Mouse (Mus musculus): ENCODE data around the gene Asb13.

Asb13 gene

DNA sequence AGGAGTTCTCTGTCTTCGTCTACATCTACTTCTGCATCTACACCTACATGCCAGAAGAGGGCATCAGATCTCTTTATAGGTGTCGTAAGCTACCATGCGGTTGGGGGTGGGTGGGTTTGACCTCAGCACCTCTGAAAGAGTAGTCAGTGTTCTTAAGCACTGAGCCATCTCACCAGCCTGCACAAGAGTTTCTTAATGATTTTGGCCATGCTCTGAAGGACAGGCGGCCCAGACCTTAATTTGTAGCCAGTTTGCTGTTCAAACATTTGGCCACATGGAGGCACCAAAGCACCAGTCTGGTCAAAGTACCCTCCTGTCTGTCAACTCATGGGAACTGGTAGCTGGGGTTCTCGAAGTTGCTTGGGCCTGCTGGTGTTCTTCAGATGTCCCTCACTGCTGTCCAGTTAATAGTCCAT, 31.5 kb downstream of the Asb13 start:
- in situ Hi-C loops (cut with MseI, MboI) = loop anchor here (5.0 kb wide), 2 partner anchors 232 to 337 kb away; no protein-coding TSS in a partner anchor

DNA sequence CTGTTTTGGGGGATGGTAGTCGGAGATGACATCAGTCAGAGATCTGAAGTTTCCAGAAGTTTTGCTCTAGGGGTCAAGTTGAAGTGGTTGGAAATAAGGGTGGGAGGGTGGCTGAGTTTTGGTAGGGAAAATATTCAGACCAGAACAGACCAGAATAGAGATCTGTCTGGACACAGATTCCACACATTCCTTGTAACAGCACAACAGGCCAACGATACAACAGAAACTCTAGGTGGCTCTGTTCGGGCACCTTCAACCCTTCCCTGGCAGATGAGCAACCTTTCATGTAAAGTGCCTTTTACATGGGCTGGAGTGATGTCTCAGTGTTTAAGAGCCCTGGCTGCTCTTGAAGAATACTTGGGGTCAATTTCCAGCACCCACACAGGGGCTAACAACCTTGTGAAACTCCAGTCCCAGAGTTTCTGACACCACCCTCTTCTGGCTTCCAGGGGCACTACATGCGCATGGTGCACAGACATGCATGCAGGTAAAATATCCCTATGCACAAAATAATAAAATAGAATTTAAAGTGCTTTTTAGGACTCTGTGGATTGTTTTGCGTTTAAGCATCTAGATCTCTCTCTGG, 33.5 kb downstream of the Asb13 start:
- in situ Hi-C loops (cut with MseI, MboI) = loop anchor here (5.0 kb wide), 2 partner anchors 230 to 335 kb away; no protein-coding TSS in a partner anchor

DNA sequence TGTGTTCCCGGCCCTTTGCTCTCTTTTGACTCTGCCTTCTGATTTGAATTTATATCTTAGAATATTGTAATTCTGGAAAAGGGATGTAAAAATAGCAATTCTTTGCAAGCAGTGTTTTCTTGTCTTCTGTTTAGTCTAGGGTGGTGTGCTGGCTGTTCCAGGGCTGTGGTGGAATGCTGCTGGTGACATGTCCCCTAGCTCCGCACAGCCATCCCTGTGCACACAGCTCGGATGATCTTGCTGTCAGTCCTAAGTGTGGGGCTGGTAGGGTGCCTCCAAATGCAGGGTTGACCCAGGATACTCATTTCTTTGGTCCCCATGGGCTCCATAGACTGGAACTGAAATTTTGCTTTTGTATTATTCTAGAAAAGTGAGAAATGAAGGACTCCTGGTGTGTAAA, 34.2 kb downstream of the Asb13 start:
- in situ Hi-C loops (cut with MseI, MboI) = loop anchor here (5.0 kb wide), 2 partner anchors 229 to 334 kb away; no protein-coding TSS in a partner anchor

DNA sequence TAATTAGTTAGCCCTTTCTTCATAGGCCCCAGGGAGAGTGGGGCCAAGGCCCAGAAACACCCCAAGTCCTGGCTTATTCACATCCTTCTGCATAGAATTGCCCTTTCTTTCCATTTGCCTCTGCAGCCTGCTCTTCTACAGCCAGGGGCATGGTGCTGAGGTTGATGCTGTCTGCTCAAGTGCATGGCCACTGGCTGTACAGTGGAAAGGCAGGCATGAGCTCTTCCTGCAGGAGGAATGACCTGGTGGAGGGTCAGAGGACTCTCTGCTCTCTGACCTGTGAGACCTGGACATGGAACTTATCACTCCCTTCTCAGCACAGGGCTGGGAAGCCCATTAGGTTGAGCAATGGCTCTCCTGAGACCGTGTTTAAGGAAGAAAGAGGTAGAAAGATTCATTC, 35.8 kb downstream of the Asb13 start:
- in situ Hi-C loops (cut with MseI, MboI) = loop anchor here (5.0 kb wide), 2 partner anchors 228 to 333 kb away; no protein-coding TSS in a partner anchor

DNA sequence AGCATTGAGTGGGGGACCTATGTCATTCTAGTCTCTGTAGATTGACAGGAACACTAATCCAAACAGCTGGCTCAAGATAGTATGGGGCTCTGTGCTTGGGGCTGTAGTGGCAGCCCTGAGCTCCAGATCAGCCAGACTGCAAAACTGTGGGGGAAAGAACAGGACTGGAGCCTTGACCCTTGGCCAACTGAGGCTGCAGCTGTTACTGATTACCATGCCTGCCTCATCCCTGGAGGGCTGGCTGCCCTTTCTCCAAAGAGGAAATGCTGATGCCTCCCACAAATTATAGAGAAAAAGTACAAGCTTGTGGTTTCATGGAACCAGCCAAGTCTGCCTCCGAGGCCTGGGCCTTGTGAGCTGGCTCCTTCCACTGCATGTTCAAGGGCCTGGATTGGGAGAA, 36.2 kb downstream of the Asb13 start:
- in situ Hi-C loops (cut with MseI, MboI) = no loop called here

DNA sequence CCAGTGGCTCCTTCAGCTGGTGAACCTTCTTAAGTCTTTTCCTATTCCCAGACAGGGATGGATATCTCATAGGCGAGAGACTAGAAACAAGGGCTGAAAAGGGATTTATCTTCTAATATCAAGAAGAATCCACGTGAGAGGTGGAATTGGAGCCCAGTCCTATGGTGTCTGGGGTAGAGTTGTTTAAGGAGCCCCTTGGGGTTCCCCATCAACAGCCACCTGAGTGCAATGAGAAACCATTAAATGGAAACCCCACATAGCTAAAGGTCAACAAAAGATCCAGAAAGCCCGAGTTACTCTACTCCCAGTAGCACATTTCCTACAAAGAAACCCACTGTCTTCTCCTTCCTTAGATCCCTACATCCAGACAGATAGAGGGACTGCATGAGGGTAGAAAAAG, 39.3 kb downstream of the Asb13 start:
- in situ Hi-C loops (cut with MseI, MboI) = no loop called here

DNA sequence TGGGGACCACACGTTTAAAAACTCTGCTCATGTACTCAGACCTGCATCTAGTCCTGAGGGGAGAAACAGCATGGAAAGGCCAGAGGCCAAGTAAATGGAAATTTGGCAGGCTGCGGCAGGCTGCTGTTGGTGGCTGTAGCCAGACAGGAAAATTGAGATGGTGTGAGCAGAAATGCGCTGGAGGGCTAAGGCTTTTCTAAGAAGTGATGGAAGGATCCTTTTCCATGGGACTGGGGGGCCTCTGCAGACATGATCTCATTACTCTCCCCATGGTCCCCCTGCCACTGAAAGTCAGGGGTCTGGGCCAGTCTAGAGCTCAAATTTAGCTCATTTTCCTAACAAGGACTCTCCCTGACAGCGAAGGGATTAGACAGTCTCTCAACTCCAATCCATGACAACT, 39.8 kb downstream of the Asb13 start:
- in situ Hi-C loops (cut with MseI, MboI) = no loop called here

DNA sequence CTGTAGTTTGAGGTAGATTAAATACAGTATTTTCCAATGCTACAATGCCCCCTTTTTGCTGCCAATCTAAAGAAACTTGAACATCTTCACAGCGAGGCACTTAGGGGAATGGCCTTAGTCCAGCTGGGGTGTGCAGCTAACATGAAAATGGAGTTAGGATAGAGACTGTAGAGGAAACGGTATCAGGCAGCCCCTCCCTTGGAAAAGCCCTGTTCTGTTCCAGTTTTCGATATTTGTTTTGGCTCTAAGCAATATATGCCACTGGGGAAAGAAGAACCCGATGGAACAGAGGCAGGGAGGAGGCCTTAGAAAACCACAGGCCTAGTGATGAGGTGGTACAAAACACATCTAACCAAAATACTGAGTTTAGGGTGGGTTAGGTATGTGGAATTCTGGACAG, 42.0 kb downstream of the Asb13 start:
- in situ Hi-C loops (cut with MseI, MboI) = no loop called here

DNA sequence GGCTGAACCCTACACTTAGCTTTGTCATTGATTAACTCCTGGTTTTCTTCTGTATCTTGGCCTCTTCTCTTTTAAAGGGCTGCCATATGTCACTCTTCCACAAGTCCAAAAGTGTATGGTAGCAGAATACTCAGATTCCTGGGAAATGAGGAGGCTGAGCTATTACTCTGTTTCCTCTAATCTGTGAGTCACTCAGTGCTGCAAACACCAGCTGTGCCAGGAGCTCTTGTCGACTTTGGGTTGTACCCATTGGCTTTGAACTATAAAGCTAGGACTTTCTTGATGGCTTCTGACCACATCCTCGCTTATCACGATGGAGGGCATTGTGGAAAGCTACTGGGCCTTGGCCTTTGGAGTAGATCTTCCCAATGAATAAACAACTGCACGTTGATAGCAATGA, 45.3 kb downstream of the Asb13 start:
- in situ Hi-C loops (cut with MseI, MboI) = no loop called here

DNA sequence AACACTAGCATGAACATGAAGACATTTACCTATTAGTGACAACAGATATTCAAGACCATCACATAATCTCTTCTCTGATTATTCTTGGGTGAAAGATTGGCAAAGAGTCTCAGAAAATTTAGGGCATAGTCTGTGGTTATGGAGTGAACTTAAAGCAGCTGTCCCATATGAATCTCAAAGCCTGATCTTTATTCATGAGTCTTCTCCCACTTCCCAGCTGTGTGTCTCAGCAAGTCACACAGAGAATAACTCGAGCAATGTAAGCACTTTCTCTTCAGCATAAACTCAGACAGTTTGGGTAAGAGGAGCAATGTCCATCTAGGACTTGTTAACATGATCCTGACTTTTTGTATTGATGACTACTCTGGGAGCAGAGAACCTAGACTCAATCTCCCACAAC, 52.5 kb downstream of the Asb13 start:
- in situ Hi-C loops (cut with MseI, MboI) = no loop called here

DNA sequence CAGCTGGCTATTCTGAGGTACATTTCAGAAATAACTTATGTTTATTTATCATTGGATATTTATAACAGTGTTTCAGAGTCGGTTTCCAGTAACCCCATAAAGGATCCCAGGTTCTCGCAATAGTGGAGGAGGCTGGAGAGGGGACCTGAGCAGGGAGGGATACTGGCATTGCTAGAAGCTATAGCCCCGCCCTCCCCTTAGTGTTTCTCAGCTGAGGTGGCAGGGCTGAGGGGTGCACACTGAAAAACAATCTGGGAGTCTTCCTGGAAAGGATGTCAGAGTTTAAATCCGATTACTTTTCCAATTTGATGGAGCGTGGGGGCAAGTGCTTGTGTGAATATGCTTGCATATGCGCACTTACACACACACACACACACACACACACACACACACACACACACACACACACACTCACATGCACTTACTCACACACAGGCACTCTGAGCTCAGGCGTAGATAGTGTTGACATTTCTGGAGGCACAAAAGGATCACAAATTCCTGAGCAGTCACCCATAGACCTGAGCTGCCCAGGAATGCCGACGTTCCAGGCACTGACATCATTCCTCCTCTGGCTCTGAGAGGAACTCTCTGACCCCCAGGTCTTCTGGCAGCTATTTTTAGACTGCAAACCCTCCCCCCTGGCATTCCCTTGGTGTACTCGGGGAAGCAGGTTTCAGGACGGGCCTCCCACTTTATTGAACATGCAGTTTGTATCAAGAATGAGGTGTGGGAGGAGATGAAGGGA, 60.9 kb downstream of the Asb13 start:
- in situ Hi-C loops (cut with MseI, MboI) = no loop called here

DNA sequence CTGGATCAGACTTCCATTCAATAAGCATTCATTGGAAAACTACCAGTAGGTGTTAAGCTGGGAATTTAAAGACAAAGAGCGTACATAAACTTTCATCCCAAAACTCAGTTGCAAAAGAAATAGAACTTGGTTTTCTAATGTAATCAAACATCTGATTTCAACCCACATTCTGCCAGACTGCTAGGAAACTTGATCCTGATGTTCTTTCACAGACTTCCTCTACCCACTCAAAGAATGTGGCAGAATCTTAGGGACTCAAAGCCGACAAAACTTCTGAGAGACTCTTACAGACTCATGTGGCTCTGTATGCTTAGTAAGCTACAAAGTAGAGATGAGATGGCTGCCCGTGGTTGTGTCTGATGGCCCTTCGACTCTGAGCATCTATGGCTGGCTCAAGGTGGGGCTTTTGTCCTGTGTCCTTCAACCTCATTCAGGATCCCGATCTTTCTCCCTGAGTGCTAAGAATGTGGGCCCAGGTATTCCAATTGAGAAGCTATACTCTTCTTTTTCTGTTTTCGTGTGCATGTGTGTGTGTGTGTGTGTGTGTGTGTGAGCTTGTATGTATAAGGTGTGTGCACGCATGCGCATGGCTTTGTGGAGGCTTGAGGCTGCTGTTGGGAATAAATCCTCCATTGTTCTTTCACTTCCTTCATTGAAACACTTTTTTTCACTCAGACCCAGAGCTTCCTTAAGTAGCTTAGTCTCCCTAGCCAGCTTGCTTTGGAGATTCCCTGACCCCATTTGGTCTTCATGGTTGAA, 63.3 kb downstream of the Asb13 start:
- in situ Hi-C loops (cut with MseI, MboI) = no loop called here

DNA sequence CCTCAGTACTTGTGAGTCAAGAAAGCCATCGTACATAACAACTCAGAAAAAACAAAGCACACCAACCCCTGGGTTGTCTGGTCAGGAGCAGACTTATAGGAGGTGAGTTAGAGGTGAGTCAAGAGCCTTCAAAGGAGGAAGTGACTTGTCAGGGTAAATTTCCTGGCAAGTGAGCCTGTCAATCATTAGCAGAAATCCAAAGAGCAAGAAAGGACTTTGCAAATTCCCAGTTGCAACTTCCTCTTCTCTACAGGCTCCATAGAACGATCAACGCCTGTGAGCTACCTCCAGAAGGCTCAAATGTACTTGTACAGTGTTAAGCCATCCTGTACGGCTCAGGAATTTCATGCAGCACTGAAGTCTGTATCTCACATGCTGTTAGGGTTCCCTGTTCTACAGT, 66.9 kb downstream of the Asb13 start:
- in situ Hi-C loops (cut with MseI, MboI) = no loop called here
